ENCODE assay signal across 34 mouse cellular contexts in the genomic region with DNA sequence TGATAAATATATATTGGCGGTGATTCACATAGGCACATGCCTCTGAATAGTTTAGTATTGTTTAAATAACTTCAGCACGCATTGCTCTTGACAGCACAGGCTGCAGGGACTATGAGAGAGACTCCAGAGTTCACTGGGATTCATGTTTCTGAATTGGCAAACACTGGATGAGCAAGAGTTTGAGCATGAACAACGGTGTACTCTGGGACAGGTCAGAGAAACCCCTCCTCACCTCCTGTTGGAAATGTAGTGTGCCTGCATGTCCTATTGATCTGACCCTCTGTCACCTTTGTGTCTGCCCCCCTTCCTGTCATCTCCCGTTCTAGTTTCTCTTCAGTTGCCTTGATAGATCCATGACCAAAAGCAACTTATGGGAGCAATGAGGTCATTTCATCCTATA. TPM values are rescaled to one million over a fixed set of nuclear protein-coding genes. Genes with fewer than 3 reads are reported as not detected.
"Had no signal": no experiment of that assay in that cellular context is flagged by ENCODE, and none has a peak within 500 bp of the region (broad histone marks: within the 10 kb centered on the region; RNA-seq: fewer than 3 reads in every experiment).

No protein-coding gene starts in this region.

- H3K4me2 ChIP-seq: heart, embryonic 11.5 days; heart, embryonic 13.5 days; heart, embryonic 15.5 days; hindbrain, embryonic 12.5 days; hindbrain, embryonic 13.5 days; hindbrain, embryonic 14.5 days; hindbrain, embryonic 15.5 days; intestine, embryonic 15.5 days; kidney, embryonic 15.5 days had no signal

- H3K36me3 ChIP-seq: heart, embryonic 10.5 days; heart, embryonic 13.5 days; heart, embryonic 15.5 days; hindbrain, embryonic 10.5 days; hindbrain, embryonic 12.5 days; hindbrain, embryonic 13.5 days; hindbrain, embryonic 15.5 days; intestine, embryonic 15.5 days; kidney, embryonic 15.5 days had no signal

- DNase-seq: heart, adult 2 months; heart, postnatal 10 days; heart, postnatal 14 days; heart, postnatal 36 days; heart, postnatal 4 days; kidney, adult 11 months; kidney, adult 18-20 months; kidney, adult 2 months; kidney, adult 8-10 months; kidney, adult 9 months; kidney, postnatal 10 days; kidney, postnatal 14 days; kidney, postnatal 36 days; kidney, postnatal 4 days; layer of hippocampus, adult 9-11 months; layer of hippocampus, postnatal 36 days had no signal

- H3K4me1 ChIP-seq: heart, embryonic 10.5 days; heart, embryonic 13.5 days; heart, embryonic 15.5 days; hindbrain, embryonic 12.5 days; hindbrain, embryonic 13.5 days; hindbrain, embryonic 15.5 days; intestine, embryonic 15.5 days had no signal

- H3K27ac ChIP-seq: heart, adult 2 months; heart, embryonic 10.5 days; heart, embryonic 13.5 days; heart, embryonic 15.5 days; hindbrain, embryonic 10.5 days; hindbrain, embryonic 12.5 days; hindbrain, embryonic 13.5 days; hindbrain, embryonic 14.5 days; hindbrain, embryonic 15.5 days; hindbrain, postnatal 0 days; intestine, embryonic 15.5 days; kidney, embryonic 15.5 days; kidney, postnatal 0 days; layer of hippocampus, adult 2 months had no signal

- H3K4me3 ChIP-seq: heart, adult 2 months; heart, embryonic 10.5 days; heart, embryonic 13.5 days; heart, embryonic 15.5 days; hindbrain, embryonic 10.5 days; hindbrain, embryonic 12.5 days; hindbrain, embryonic 13.5 days; hindbrain, embryonic 15.5 days; intestine, embryonic 15.5 days; kidney, embryonic 15.5 days; layer of hippocampus, adult 2 months had no signal

- H3K9ac ChIP-seq: heart, embryonic 13.5 days; heart, embryonic 15.5 days; hindbrain, embryonic 12.5 days; hindbrain, embryonic 13.5 days; hindbrain, embryonic 14.5 days; hindbrain, embryonic 15.5 days; intestine, embryonic 15.5 days; kidney, embryonic 15.5 days had no signal

- ATAC-seq: hindbrain, embryonic 16.5 days; hindbrain, postnatal 0 days; inflammation-experienced regulatory T-cells, adult 6 months; intestine, embryonic 15.5 days; intestine, embryonic 16.5 days; intestine, postnatal 0 days had no signal

- H3K9me3 ChIP-seq: heart, embryonic 10.5 days; heart, embryonic 15.5 days; hindbrain, embryonic 10.5 days; hindbrain, embryonic 13.5 days; hindbrain, embryonic 15.5 days; intestine, embryonic 15.5 days; kidney, embryonic 15.5 days had no signal

- H3K27me3 ChIP-seq: heart, embryonic 15.5 days; hindbrain, embryonic 12.5 days; hindbrain, embryonic 15.5 days; intestine, embryonic 15.5 days; kidney, embryonic 15.5 days had no signal

RNA-seq across cellular contexts. Expression of a gene that starts 7.3 kb away (rescaled TPM):
- polyA plus RNA-seq: inflammation-experienced regulatory T-cells, adult 6 months had no signal
